Mouse (Mus musculus): ENCODE data around the gene Dusp27. TPM values are rescaled to one million over a fixed set of nuclear protein-coding genes. Genes with fewer than 3 reads are reported as not detected.

Dusp27 gene
- total RNA-seq, 2 experiments from 2014 or later: 0.07 to 0.10 TPM

Other genes with a start within 250 kb of the Dusp27 start
- 10 to 100 TPM; 11.2 to 14.3 TPM for gene Pou2f1, start 125.2 kb downstream of the Dusp27 start, total RNA-seq (2021)
- under 1 TPM; 0.10 to 0.23 TPM for gene Gpa33, start 2.3 kb upstream of the Dusp27 start, total RNA-seq (2021)
- not detected for gene Mael, start 110.8 kb upstream of the Dusp27 start, total RNA-seq (2021)
- gene Ildr2, start 126.2 kb upstream of the Dusp27 start, total RNA-seq (2021): 1 to 10 TPM; 4.1 to 8.0 TPM

Data from adrenal gland, postnatal 36 days (tissue).